Mouse (Mus musculus): ENCODE results near the gene Tmem269. TPM values are rescaled to one million over a fixed set of nuclear protein-coding genes. Genes with fewer than 3 reads are reported as not detected.
A peak's percentile ranks its signal among the peaks of the same experiment; 100 is the strongest.

The Tmem269 gene
- polyA plus RNA-seq, 1 experiment from 2014 or later = not detected

GRCm38 (mm10) chr4:119232410-119233255, 14.6 kb upstream of the Tmem269 start, which contains the start of the genes AU022252 and P3h1:
Gene AU022252, minus strand, starts transcription at chr4:119232712.
Gene P3h1, plus strand, starts transcription at chr4:119232915.
- no peaks in the 10 kb centered on the region for H3K9me3 ChIP-seq
- peaks cover 22% of the 10 kb centered on the region for H3K4me1 ChIP-seq
- H3K36me3 ChIP-seq (replicated peaks) = peaks cover 29% of the 10 kb centered on the region
- H3K27ac ChIP-seq = peak within 1 kb of the TSS; percentile 87
- peaks cover 4% of the 10 kb centered on the region; the same call in 1 of the 2 replicates for H3K27me3 ChIP-seq (ENCODE audit: poor library complexity, severe bottlenecking)
- under 1% methylated on average over 71 of the region's 71 CpGs for WGBS
- peak; percentile 97 for DNase-seq (ENCODE audit: extremely low spot score, low spot score)
- H3K4me3 ChIP-seq = peak within 1 kb of the TSS; percentile 84

GRCm38 (mm10) chr4:119226751-119227150, 8.7 kb upstream of the Tmem269 start:
- Histone ChIP-seq H3K9me3 (no peaks in the 10 kb centered on the region), H3K4me3 (no peak overlapping the region), H3K36me3 (replicated peaks) (peaks cover 58% of the 10 kb centered on the region), H3K27ac (no peak overlapping the region), H3K27me3 (ENCODE audit: poor library complexity, severe bottlenecking) (no peaks in the 10 kb centered on the region), H3K4me1 (peaks cover 5% of the 10 kb centered on the region)
- 94% methylated on average over 11 of the region's 11 CpGs for WGBS
- no peak for DNase-seq (ENCODE audit: extremely low spot score, low spot score)

GRCm38 (mm10) chr4:119225719-119226118, 7.7 kb upstream of the Tmem269 start:
- peaks cover 58% of the 10 kb centered on the region for H3K36me3 ChIP-seq (replicated peaks)

GRCm38 (mm10) chr4:119224534-119224933, 6.5 kb upstream of the Tmem269 start:
- H3K4me3 ChIP-seq = no peak overlapping the region
- 92% methylated on average over 3 of the region's 3 CpGs for WGBS
- no peak overlapping the region for H3K27ac ChIP-seq
- H3K36me3 ChIP-seq (replicated peaks) = peaks cover 56% of the 10 kb centered on the region
- no peaks in the 10 kb centered on the region for H3K9me3 ChIP-seq
- DNase-seq (ENCODE audit: extremely low spot score, low spot score) = no peak
- no peaks in the 10 kb centered on the region for H3K27me3 ChIP-seq (ENCODE audit: poor library complexity, severe bottlenecking)
- no peaks in the 10 kb centered on the region for H3K4me1 ChIP-seq

More at GRCm38 (mm10) chr4:119225719-119226118, 7.7 kb upstream of the Tmem269 start:
- no peaks in the 10 kb centered on the region for H3K4me1 ChIP-seq
- no peaks in the 10 kb centered on the region for H3K27me3 ChIP-seq (ENCODE audit: poor library complexity, severe bottlenecking)
- no peaks in the 10 kb centered on the region for H3K9me3 ChIP-seq
- H3K27ac ChIP-seq = no peak overlapping the region
- H3K4me3 ChIP-seq = no peak overlapping the region
- 93% methylated on average over 9 of the region's 9 CpGs for WGBS
- no peak for DNase-seq (ENCODE audit: extremely low spot score, low spot score)

GRCm38 (mm10) chr4:119223696-119224095, 5.7 kb upstream of the Tmem269 start:
- Histone ChIP-seq H3K9me3 (no peaks in the 10 kb centered on the region), H3K4me1 (peaks cover 1% of the 10 kb centered on the region; the same call in 1 of the 2 replicates), H3K4me3 (no peak overlapping the region), H3K36me3 (replicated peaks) (peaks cover 54% of the 10 kb centered on the region), H3K27me3 (ENCODE audit: poor library complexity, severe bottlenecking) (no peaks in the 10 kb centered on the region), H3K27ac (no peak overlapping the region)
- DNase-seq (ENCODE audit: extremely low spot score, low spot score) = peak; percentile 35
- WGBS = 89% methylated on average over 1 of the region's 1 CpGs

GRCm38 (mm10) chr4:119216667-119217066, 1.4 kb downstream of the Tmem269 start:
- Histone ChIP-seq H3K4me1 (peaks cover 13% of the 10 kb centered on the region), H3K4me3 (no peak overlapping the region), H3K27me3 (ENCODE audit: poor library complexity, severe bottlenecking) (peaks cover 4% of the 10 kb centered on the region; the same call in 1 of the 2 replicates), H3K9me3 (no peaks in the 10 kb centered on the region), H3K36me3 (replicated peaks) (no peaks in the 10 kb centered on the region), H3K27ac (no peak overlapping the region)
- DNase-seq (ENCODE audit: extremely low spot score, low spot score) = no peak
- WGBS = 88% methylated on average over 8 of the region's 8 CpGs

GRCm38 (mm10) chr4:119204672-119205071, 13.3 kb downstream of the Tmem269 start:
- H3K4me1 ChIP-seq = peaks cover 7% of the 10 kb centered on the region; the same call in 1 of the 2 replicates
- H3K9me3 ChIP-seq = no peaks in the 10 kb centered on the region
- H3K27me3 ChIP-seq (ENCODE audit: poor library complexity, severe bottlenecking) = no peaks in the 10 kb centered on the region
- H3K27ac ChIP-seq = no peak overlapping the region
- H3K4me3 ChIP-seq = no peak overlapping the region
- H3K36me3 ChIP-seq (replicated peaks) = peaks cover 17% of the 10 kb centered on the region
- WGBS = 17% methylated on average over 8 of the region's 8 CpGs
- DNase-seq (ENCODE audit: extremely low spot score, low spot score) = peak; percentile 53

- Histone ChIP-seq H3K4me1 (peaks cover 35% of the 10 kb centered on the region), H3K9me3 (no peaks in the 10 kb centered on the region), H3K36me3 (replicated peaks) (peaks cover 28% of the 10 kb centered on the region), H3K4me3 (no peak overlapping the region), H3K27ac (no peak overlapping the region), H3K27me3 (ENCODE audit: poor library complexity, severe bottlenecking) (no peaks in the 10 kb centered on the region)
- WGBS = 93% methylated on average over 6 of the region's 6 CpGs
- no peak for DNase-seq (ENCODE audit: extremely low spot score, low spot score)
Observed at GRCm38 (mm10) chr4:119198105-119198504, 19.9 kb downstream of the Tmem269 start.

- H3K27ac ChIP-seq = peak overlapping the region; percentile 93
- H3K27me3 ChIP-seq (ENCODE audit: poor library complexity, severe bottlenecking) = no peaks in the 10 kb centered on the region
- WGBS = 7% methylated on average over 18 of the region's 18 CpGs
- no peaks in the 10 kb centered on the region for H3K9me3 ChIP-seq
- peaks cover 14% of the 10 kb centered on the region for H3K36me3 ChIP-seq (replicated peaks)
- no peak for DNase-seq (ENCODE audit: extremely low spot score, low spot score)
- H3K4me1 ChIP-seq = peaks cover 35% of the 10 kb centered on the region
- peak overlapping the region; percentile 84 for H3K4me3 ChIP-seq
Observed at GRCm38 (mm10) chr4:119195582-119196320, 22.3 kb downstream of the Tmem269 start.

- peak; percentile 91 for DNase-seq (ENCODE audit: extremely low spot score, low spot score)
- Histone ChIP-seq H3K4me3 (peak within 1 kb of the TSS; percentile 84), H3K4me1 (peaks cover 35% of the 10 kb centered on the region), H3K36me3 (replicated peaks) (peaks cover 11% of the 10 kb centered on the region; the same call in 1 of the 2 replicates), H3K9me3 (no peaks in the 10 kb centered on the region), H3K27ac (peak within 1 kb of the TSS; percentile 93), H3K27me3 (ENCODE audit: poor library complexity, severe bottlenecking) (no peaks in the 10 kb centered on the region)
- under 1% methylated on average over 47 of the region's 47 CpGs for WGBS
Observed at GRCm38 (mm10) chr4:119194909-119195581, 23.0 kb downstream of the Tmem269 start, which contains the start of gene Svbp. Gene Svbp, plus strand, starts transcription at chr4:119195306.

- H3K27me3 ChIP-seq (ENCODE audit: poor library complexity, severe bottlenecking) = no peaks in the 10 kb centered on the region
- no peak overlapping the region for H3K27ac ChIP-seq
- WGBS = 87% methylated on average over 4 of the region's 4 CpGs
- H3K4me1 ChIP-seq = peaks cover 29% of the 10 kb centered on the region
- DNase-seq (ENCODE audit: extremely low spot score, low spot score) = no peak
- no peak overlapping the region for H3K4me3 ChIP-seq
- no peaks in the 10 kb centered on the region for H3K9me3 ChIP-seq
- 0 out of 2 replicates have a peak, but pooled peaks cover 6% of the 10 kb centered on the region for H3K36me3 ChIP-seq (replicated peaks)
Observed at GRCm38 (mm10) chr4:119192757-119193156, 25.3 kb downstream of the Tmem269 start.

GRCm38 (mm10) chr4:119191273-119191672, 26.7 kb downstream of the Tmem269 start:
- no peaks in the 10 kb centered on the region for H3K9me3 ChIP-seq
- 80% methylated on average over 3 of the region's 3 CpGs for WGBS
- no peak overlapping the region for H3K4me3 ChIP-seq
- no peaks in the 10 kb centered on the region for H3K36me3 ChIP-seq (replicated peaks)
- H3K27me3 ChIP-seq (ENCODE audit: poor library complexity, severe bottlenecking) = no peaks in the 10 kb centered on the region
- no peak overlapping the region for H3K27ac ChIP-seq
- no peak for DNase-seq (ENCODE audit: extremely low spot score, low spot score)
- peaks cover 14% of the 10 kb centered on the region for H3K4me1 ChIP-seq

Measured in forebrain, embryonic 10.5 days (tissue).